Mouse (Mus musculus): Measurements from ENCODE around the gene Zcchc18. TPM values are rescaled to one million over a fixed set of nuclear protein-coding genes. Genes with fewer than 3 reads are reported as not detected.

The Zcchc18 gene
- polyA plus RNA-seq, 1 experiment = 2.4 TPM

DNA sequence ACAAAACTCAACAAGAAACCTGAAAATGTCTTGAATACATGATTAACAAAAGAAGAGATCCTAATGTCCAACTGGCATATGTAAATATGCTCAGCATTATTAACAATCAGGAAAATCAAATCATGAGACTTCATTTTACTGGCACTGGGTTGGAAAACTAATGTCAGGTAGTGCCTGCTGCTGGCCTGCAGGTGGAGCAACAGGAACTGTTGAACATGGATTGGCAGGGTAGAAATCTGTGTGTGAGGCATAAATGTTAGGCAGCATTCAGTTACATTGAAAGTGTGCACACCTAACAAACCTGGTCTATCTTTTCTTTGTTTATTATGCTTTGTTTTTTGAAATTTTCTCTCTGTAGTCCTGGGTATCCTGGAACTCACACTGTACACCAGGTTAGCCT, 14.3 kb upstream of the Zcchc18 start:
- no peak overlapping the region; the same call in 1 of the 2 replicates for H3K4me3 ChIP-seq (ENCODE audit: low read depth, low read length)
- no peaks in the 10 kb centered on the region for H3K4me1 ChIP-seq (ENCODE audit: control insufficient read depth, insufficient read depth, low read length)
- no peak overlapping the region for H3K9ac ChIP-seq (ENCODE audit: low read depth, poor library complexity, severe bottlenecking)
- no peaks in the 10 kb centered on the region for H3K27me3 ChIP-seq (ENCODE audit: control insufficient read depth, insufficient read depth, low read length, poor library complexity, severe bottlenecking)
- peak; percentile 53 for TF ChIP-seq CTCF (IDR thresholded peaks at IDR 0.05; ENCODE audit: low read depth, low read length)
- TF ChIP-seq POLR2A (IDR thresholded peaks at IDR 0.05; ENCODE audit: insufficient read depth, low read length) = no peak
- TF ChIP-seq EP300 (IDR thresholded peaks at IDR 0.05; ENCODE audit: insufficient read depth, low read depth, low read length) = no peak
- H3K9me3 ChIP-seq (replicated peaks; ENCODE audit: control insufficient read depth, insufficient read depth, low read length, poor library complexity, severe bottlenecking) = no peaks in the 10 kb centered on the region
- H3K27ac ChIP-seq (ENCODE audit: insufficient read depth, low read length) = no peak overlapping the region
- H3K36me3 ChIP-seq (ENCODE audit: control insufficient read depth, insufficient read depth, low read length, poor library complexity, severe bottlenecking) = no peaks in the 10 kb centered on the region

DNA sequence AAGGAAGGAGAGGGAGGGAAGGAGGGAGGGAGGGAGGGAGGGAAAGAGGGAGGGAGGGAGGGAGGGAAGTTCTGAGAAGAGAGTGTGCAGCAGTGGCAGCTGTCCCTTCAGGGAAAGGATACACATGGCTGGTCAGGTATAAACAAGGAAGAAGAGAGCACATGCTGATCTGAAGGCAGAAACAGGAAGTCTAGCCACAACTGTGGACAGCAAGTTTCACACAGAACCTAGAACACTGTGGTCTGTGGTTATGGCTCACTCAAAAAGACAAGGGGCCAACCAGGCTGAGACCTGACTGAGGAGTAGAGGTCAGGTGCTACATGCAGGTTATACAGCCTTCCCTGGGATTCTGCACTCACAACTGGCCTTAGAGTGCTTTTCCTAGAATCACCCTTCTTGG, 6.9 kb upstream of the Zcchc18 start:
- H3K4me1 ChIP-seq (ENCODE audit: control insufficient read depth, insufficient read depth, low read length) = no peaks in the 10 kb centered on the region
- no peaks in the 10 kb centered on the region for H3K27me3 ChIP-seq (ENCODE audit: control insufficient read depth, insufficient read depth, low read length, poor library complexity, severe bottlenecking)
- no peaks in the 10 kb centered on the region for H3K9me3 ChIP-seq (replicated peaks; ENCODE audit: control insufficient read depth, insufficient read depth, low read length, poor library complexity, severe bottlenecking)
- no peak overlapping the region for H3K4me3 ChIP-seq (ENCODE audit: low read depth, low read length)
- no peak overlapping the region for H3K27ac ChIP-seq (ENCODE audit: insufficient read depth, low read length)
- H3K9ac ChIP-seq (ENCODE audit: low read depth, poor library complexity, severe bottlenecking) = no peak overlapping the region
- TF ChIP-seq POLR2A (IDR thresholded peaks at IDR 0.05; ENCODE audit: insufficient read depth, low read length) (no peak), CTCF (IDR thresholded peaks at IDR 0.05; ENCODE audit: low read depth, low read length) (no peak), EP300 (IDR thresholded peaks at IDR 0.05; ENCODE audit: insufficient read depth, low read depth, low read length) (no peak)
- no peaks in the 10 kb centered on the region for H3K36me3 ChIP-seq (ENCODE audit: control insufficient read depth, insufficient read depth, low read length, poor library complexity, severe bottlenecking)

- H3K36me3 ChIP-seq (ENCODE audit: control insufficient read depth, insufficient read depth, low read length, poor library complexity, severe bottlenecking) = no peaks in the 10 kb centered on the region
- no peaks in the 10 kb centered on the region for H3K4me1 ChIP-seq (ENCODE audit: control insufficient read depth, insufficient read depth, low read length)
- no peak overlapping the region for H3K4me3 ChIP-seq (ENCODE audit: low read depth, low read length)
- no peak overlapping the region for H3K9ac ChIP-seq (ENCODE audit: low read depth, poor library complexity, severe bottlenecking)
- H3K27me3 ChIP-seq (ENCODE audit: control insufficient read depth, insufficient read depth, low read length, poor library complexity, severe bottlenecking) = no peaks in the 10 kb centered on the region; the same call in 1 of the 2 replicates
- H3K9me3 ChIP-seq (replicated peaks; ENCODE audit: control insufficient read depth, insufficient read depth, low read length, poor library complexity, severe bottlenecking) = no peaks in the 10 kb centered on the region
- H3K27ac ChIP-seq (ENCODE audit: insufficient read depth, low read length) = no peak overlapping the region
- TF ChIP-seq CTCF (IDR thresholded peaks at IDR 0.05; ENCODE audit: low read depth, low read length) (no peak), POLR2A (IDR thresholded peaks at IDR 0.05; ENCODE audit: insufficient read depth, low read length) (no peak), EP300 (IDR thresholded peaks at IDR 0.05; ENCODE audit: insufficient read depth, low read depth, low read length) (no peak)
Measured at GRCm38 (mm10) chrX:136991274-136991673, 1.7 kb upstream of the Zcchc18 start.

GRCm38 (mm10) chrX:136992191-136992965, 577 bp upstream of the Zcchc18 start:
- Histone ChIP-seq H3K9me3 (replicated peaks; ENCODE audit: control insufficient read depth, insufficient read depth, low read length, poor library complexity, severe bottlenecking) (no peaks in the 10 kb centered on the region), H3K9ac (ENCODE audit: low read depth, poor library complexity, severe bottlenecking) (peak overlapping the region; percentile 20; the same call in 1 of the 2 replicates), H3K4me1 (ENCODE audit: control insufficient read depth, insufficient read depth, low read length) (no peaks in the 10 kb centered on the region), H3K4me3 (ENCODE audit: low read depth, low read length) (peak overlapping the region; percentile 83), H3K27ac (ENCODE audit: insufficient read depth, low read length) (no peak overlapping the region), H3K27me3 (ENCODE audit: control insufficient read depth, insufficient read depth, low read length, poor library complexity, severe bottlenecking) (no peaks in the 10 kb centered on the region; the same call in 1 of the 2 replicates), H3K36me3 (ENCODE audit: control insufficient read depth, insufficient read depth, low read length, poor library complexity, severe bottlenecking) (no peaks in the 10 kb centered on the region)
- TF ChIP-seq POLR2A (IDR thresholded peaks at IDR 0.05; ENCODE audit: insufficient read depth, low read length) = no peak

GRCm38 (mm10) chrX:136993641-136994040, 686 bp downstream of the Zcchc18 start:
- Histone ChIP-seq H3K9me3 (replicated peaks; ENCODE audit: control insufficient read depth, insufficient read depth, low read length, poor library complexity, severe bottlenecking) (no peaks in the 10 kb centered on the region), H3K4me1 (ENCODE audit: control insufficient read depth, insufficient read depth, low read length) (no peaks in the 10 kb centered on the region), H3K27me3 (ENCODE audit: control insufficient read depth, insufficient read depth, low read length, poor library complexity, severe bottlenecking) (no peaks in the 10 kb centered on the region; the same call in 1 of the 2 replicates), H3K4me3 (ENCODE audit: low read depth, low read length) (peak overlapping the region; percentile 49; the same call in 1 of the 2 replicates), H3K9ac (ENCODE audit: low read depth, poor library complexity, severe bottlenecking) (peak overlapping the region; percentile 22; the same call in 1 of the 2 replicates), H3K36me3 (ENCODE audit: control insufficient read depth, insufficient read depth, low read length, poor library complexity, severe bottlenecking) (no peaks in the 10 kb centered on the region), H3K27ac (ENCODE audit: insufficient read depth, low read length) (no peak overlapping the region)
- TF ChIP-seq EP300 (IDR thresholded peaks at IDR 0.05; ENCODE audit: insufficient read depth, low read depth, low read length) (no peak), POLR2A (IDR thresholded peaks at IDR 0.05; ENCODE audit: insufficient read depth, low read length) (no peak), CTCF (IDR thresholded peaks at IDR 0.05; ENCODE audit: low read depth, low read length) (no peak)

GRCm38 (mm10) chrX:136996256-136996655, 3.3 kb downstream of the Zcchc18 start:
- Histone ChIP-seq H3K4me1 (ENCODE audit: control insufficient read depth, insufficient read depth, low read length) (no peaks in the 10 kb centered on the region), H3K9ac (ENCODE audit: low read depth, poor library complexity, severe bottlenecking) (no peak overlapping the region), H3K27ac (ENCODE audit: insufficient read depth, low read length) (no peak overlapping the region), H3K36me3 (ENCODE audit: control insufficient read depth, insufficient read depth, low read length, poor library complexity, severe bottlenecking) (no peaks in the 10 kb centered on the region), H3K9me3 (replicated peaks; ENCODE audit: control insufficient read depth, insufficient read depth, low read length, poor library complexity, severe bottlenecking) (no peaks in the 10 kb centered on the region), H3K27me3 (ENCODE audit: control insufficient read depth, insufficient read depth, low read length, poor library complexity, severe bottlenecking) (no peaks in the 10 kb centered on the region; the same call in 1 of the 2 replicates), H3K4me3 (ENCODE audit: low read depth, low read length) (no peak overlapping the region)
- no peak for TF ChIP-seq CTCF (IDR thresholded peaks at IDR 0.05; ENCODE audit: low read depth, low read length)
- no peak for TF ChIP-seq POLR2A (IDR thresholded peaks at IDR 0.05; ENCODE audit: insufficient read depth, low read length)
- TF ChIP-seq EP300 (IDR thresholded peaks at IDR 0.05; ENCODE audit: insufficient read depth, low read depth, low read length) = no peak

Data from ES-Bruce4 (cell line).